Mouse (Mus musculus) embryonic facial prominence, embryonic 13.5 days (tissue): ENCODE results near the gene Gpc2. TPM values are rescaled to one million over a fixed set of nuclear protein-coding genes. Genes with fewer than 3 reads are reported as not detected.

Experiments used
- ATAC-seq: fragments of 200-750 bp; cut with Nextera tagmentation; 2 replicates; pipeline ENCODE4 v1.8.0; 2017; ENCODE audit warnings: low read depth; ENCODE audit not compliant: insufficient number of reproducible peaks, insufficient read depth, low FRiP score, low TSS enrichment
- H3K27ac ChIP-seq: fragments of 300-500 bp; sonication (generic); 2 replicates; pipeline ENCODE4 v1.5.1; 2015; ENCODE audit warnings: moderate library complexity, mild to moderate bottlenecking, inconsistent platforms
- H3K27me3 ChIP-seq: fragments of 300-500 bp; sonication (generic); 2 replicates; pipeline ENCODE4 v1.6.1; 2015; ENCODE audit warnings: mild to moderate bottlenecking, inconsistent platforms
- H3K36me3 ChIP-seq: fragments of 300-500 bp; sonication (generic); 2 replicates; pipeline ENCODE4 v1.6.1; 2015; ENCODE audit warnings: mild to moderate bottlenecking, inconsistent platforms
- H3K4me1 ChIP-seq: fragments of 300-500 bp; sonication (generic); 2 replicates; pipeline ENCODE4 v1.6.1; 2015; ENCODE audit warnings: inconsistent platforms
- H3K4me2 ChIP-seq: fragments of 300-500 bp; sonication (generic); 2 replicates; pipeline ENCODE4 v1.6.1; 2015; ENCODE audit warnings: moderate library complexity, mild to moderate bottlenecking, inconsistent platforms
- H3K4me3 ChIP-seq: fragments of 300-500 bp; sonication (generic); 2 replicates; pipeline ENCODE4 v1.5.1; 2015; ENCODE audit warnings: mild to moderate bottlenecking, inconsistent platforms
- H3K9ac ChIP-seq: fragments of 300-500 bp; sonication (generic); 2 replicates; pipeline ENCODE4 v1.6.1; 2015; ENCODE audit warnings: mild to moderate bottlenecking, inconsistent platforms
- H3K9me3 ChIP-seq: fragments of 300-500 bp; sonication (generic); 2 replicates; pipeline ENCODE4 v1.6.1; 2016; ENCODE audit warnings: inconsistent platforms
- WGBS: fragments of 180-500 bp; shearing (Covaris S2); methylation state at CpG from one replicate; pipeline ENCODE4 v1.1.7; 2015; ENCODE audit warnings: mixed read lengths; 5-methylcytosine and 5-hydroxymethylcytosine counted together
- polyA plus RNA-seq: library from polyadenylated mRNA; unstranded; fragments of >200 nt; fragmentation: Nextera tagmentation; extraction: Ambion mirVana; gene quantifications from 2 replicates; pipeline ENCODE4 v1.2.1, GENCODE M21; 2015

The Gpc2 gene
- polyA plus RNA-seq, 1 experiment from 2014 or later = 49.1 TPM

DNA sequence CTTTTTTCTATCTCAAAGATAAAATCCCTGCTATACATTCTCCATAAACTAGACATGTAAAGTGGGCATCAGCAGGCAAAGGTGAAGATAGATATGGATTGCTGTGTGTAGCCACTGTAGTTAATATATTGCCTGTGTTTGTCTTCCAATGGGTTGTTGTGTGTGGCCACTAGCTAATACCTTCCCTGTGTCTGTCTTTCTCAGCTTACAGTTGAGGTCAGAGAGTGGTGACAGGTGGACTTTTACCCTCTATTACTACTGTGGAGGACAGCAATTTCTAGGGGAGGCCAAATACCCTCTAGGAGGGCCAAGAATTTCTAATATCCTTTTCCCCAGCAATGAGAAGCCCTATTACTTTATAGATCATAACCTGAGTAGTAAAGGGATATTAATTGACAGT is 45.6 kb downstream of the Gpc2 start:
- no peak overlapping the region for H3K27ac ChIP-seq

DNA sequence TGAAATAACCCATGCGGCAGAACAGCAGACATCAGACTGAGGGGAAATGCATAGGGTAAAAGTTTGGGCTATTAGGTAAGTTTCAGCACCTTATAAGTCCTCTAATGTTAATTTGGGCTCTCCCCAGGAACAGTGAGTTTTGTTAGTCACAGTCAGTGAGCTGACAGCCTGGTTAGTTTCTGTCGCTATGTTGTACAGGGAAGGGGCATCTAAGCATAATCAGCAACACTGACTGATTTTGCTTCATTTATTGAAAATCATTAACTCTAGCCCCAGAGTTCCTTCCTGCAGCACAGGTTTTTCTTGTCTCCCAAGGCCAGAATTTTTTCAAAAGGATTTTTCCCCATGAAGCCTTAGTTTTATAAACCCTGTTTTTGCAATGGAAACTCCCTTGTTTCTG is 46.0 kb downstream of the Gpc2 start:
- WGBS = 80% methylated on average over 2 of the region's 2 CpGs
- no peak for ATAC-seq
- Histone ChIP-seq H3K27me3 (no peaks in the 10 kb centered on the region), H3K4me3 (no peak overlapping the region), H3K27ac (no peak overlapping the region), H3K9me3 (no peaks in the 10 kb centered on the region), H3K4me2 (no peak overlapping the region), H3K36me3 (no peaks in the 10 kb centered on the region), H3K4me1 (no peaks in the 10 kb centered on the region), H3K9ac (no peak overlapping the region)

More for the DNA sequence above, 45.6 kb downstream of the Gpc2 start:
- H3K4me3 ChIP-seq = no peak overlapping the region
- H3K4me2 ChIP-seq = no peak overlapping the region
- no peaks in the 10 kb centered on the region for H3K27me3 ChIP-seq
- no peak overlapping the region for H3K9ac ChIP-seq
- no peak for ATAC-seq
- no peaks in the 10 kb centered on the region for H3K4me1 ChIP-seq
- H3K9me3 ChIP-seq = no peaks in the 10 kb centered on the region
- no peaks in the 10 kb centered on the region for H3K36me3 ChIP-seq

DNA sequence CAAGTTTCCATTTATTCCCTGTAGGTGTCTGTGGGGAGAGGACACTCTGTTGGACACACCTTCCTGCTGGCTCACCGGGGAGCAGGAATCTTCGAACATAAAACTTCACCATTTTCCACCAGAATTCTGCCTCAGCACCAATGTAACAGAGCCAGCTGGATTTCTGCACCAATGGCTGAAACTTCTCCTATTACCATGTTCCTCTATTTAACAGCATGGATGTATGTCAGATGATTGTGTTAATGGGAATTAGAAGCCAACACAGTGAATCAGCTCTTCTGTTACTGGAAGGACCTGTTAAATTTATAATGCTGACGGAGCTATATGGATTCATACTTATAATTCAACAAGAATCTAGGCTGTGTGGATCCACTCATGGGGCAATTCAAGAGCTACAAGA is 50.3 kb downstream of the Gpc2 start:
- Histone ChIP-seq H3K27ac (no peak overlapping the region), H3K27me3 (no peaks in the 10 kb centered on the region), H3K4me1 (no peaks in the 10 kb centered on the region), H3K9ac (no peak overlapping the region), H3K9me3 (no peaks in the 10 kb centered on the region), H3K36me3 (no peaks in the 10 kb centered on the region), H3K4me3 (no peak overlapping the region), H3K4me2 (no peak overlapping the region)
- no peak for ATAC-seq
- WGBS = 86% methylated on average over 3 of the region's 3 CpGs

GRCm38 (mm10) chr5:138228026-138228425 is 51.8 kb downstream of the Gpc2 start:
- Histone ChIP-seq H3K4me1 (no peaks in the 10 kb centered on the region), H3K4me3 (no peak overlapping the region), H3K36me3 (no peaks in the 10 kb centered on the region), H3K4me2 (no peak overlapping the region), H3K9me3 (no peaks in the 10 kb centered on the region), H3K9ac (no peak overlapping the region), H3K27ac (no peak overlapping the region), H3K27me3 (no peaks in the 10 kb centered on the region)
- ATAC-seq = no peak
- WGBS = 52% methylated on average over 3 of the region's 3 CpGs

DNA sequence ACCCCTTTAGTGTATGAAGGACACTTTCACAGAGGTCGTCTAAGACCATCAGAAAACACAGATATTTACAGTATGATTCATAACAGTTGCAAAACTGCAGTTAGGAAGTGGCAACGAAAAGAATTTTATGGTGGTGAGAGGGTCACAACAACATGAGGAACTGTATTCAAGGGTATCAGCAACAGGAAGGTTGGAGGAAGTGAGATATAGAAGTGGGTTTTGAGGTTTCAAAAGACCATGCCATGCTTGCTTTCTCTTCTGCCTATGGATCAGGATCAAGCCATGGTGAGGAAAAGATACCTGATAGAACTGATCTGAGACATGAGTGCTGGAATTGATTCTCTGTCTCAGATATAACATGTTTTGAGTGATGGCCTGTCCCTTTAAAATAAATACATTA is 52.4 kb downstream of the Gpc2 start:
- WGBS = 67% methylated on average over 2 of the region's 2 CpGs
- H3K27me3 ChIP-seq = no peaks in the 10 kb centered on the region
- H3K36me3 ChIP-seq = no peaks in the 10 kb centered on the region
- H3K27ac ChIP-seq = no peak overlapping the region
- H3K4me1 ChIP-seq = no peaks in the 10 kb centered on the region
- H3K4me2 ChIP-seq = no peak overlapping the region
- no peaks in the 10 kb centered on the region for H3K9me3 ChIP-seq
- no peak overlapping the region for H3K4me3 ChIP-seq
- no peak for ATAC-seq
- no peak overlapping the region for H3K9ac ChIP-seq

GRCm38 (mm10) chr5:138226491-138226890 is 53.3 kb downstream of the Gpc2 start:
- WGBS = 77% methylated on average over 4 of the region's 4 CpGs
- Histone ChIP-seq H3K36me3 (no peaks in the 10 kb centered on the region), H3K9ac (no peak overlapping the region), H3K27ac (no peak overlapping the region), H3K4me3 (no peak overlapping the region), H3K27me3 (no peaks in the 10 kb centered on the region), H3K4me1 (no peaks in the 10 kb centered on the region), H3K9me3 (no peaks in the 10 kb centered on the region), H3K4me2 (no peak overlapping the region)
- no peak for ATAC-seq

- WGBS = 56% methylated on average over 2 of the region's 2 CpGs
- H3K9ac ChIP-seq = no peak within 1 kb of the TSS
These were observed 54.1 kb downstream of the Gpc2 start, which contains the start of gene Nxpe5 for GRCm38 (mm10) chr5:138225700-138226099. Gene Nxpe5, plus strand, starts transcription at chr5:138225898.

More at GRCm38 (mm10) chr5:138225700-138226099, 54.1 kb downstream of the Gpc2 start, which contains the start of gene Nxpe5:
- Histone ChIP-seq H3K27me3 (no peaks in the 10 kb centered on the region), H3K4me2 (no peak within 1 kb of the TSS), H3K36me3 (no peaks in the 10 kb centered on the region), H3K4me1 (no peaks in the 10 kb centered on the region), H3K27ac (no peak within 1 kb of the TSS), H3K4me3 (no peak within 1 kb of the TSS), H3K9me3 (no peaks in the 10 kb centered on the region)
- no peak for ATAC-seq

Other genes starting within 250 kb of the Gpc2 start
- gene Smok3c, start 226.8 kb downstream of the Gpc2 start, polyA plus RNA-seq = not detected in 2 replicates
- 21.6 and 23.3 TPM in 2 replicates for gene Zkscan1, start 194.9 kb downstream of the Gpc2 start, polyA plus RNA-seq
- 70.7 and 71.3 TPM in 2 replicates for gene Zscan21, start 163.1 kb downstream of the Gpc2 start, polyA plus RNA-seq
- gene Zfp113, start 124.3 kb downstream of the Gpc2 start, polyA plus RNA-seq = 24.0 and 24.4 TPM in 2 replicates
- gene Cops6, start 118.9 kb downstream of the Gpc2 start, polyA plus RNA-seq = 308 and 342 TPM in 2 replicates
- 35.7 and 37.5 TPM in 2 replicates for gene Ap4m1, start 108.0 kb downstream of the Gpc2 start, polyA plus RNA-seq
- 191 and 201 TPM in 2 replicates for gene Mcm7, start 107.6 kb downstream of the Gpc2 start, polyA plus RNA-seq
- gene Taf6, start 92.6 kb downstream of the Gpc2 start, polyA plus RNA-seq = 94.2 and 101 TPM in 2 replicates
- 67.5 and 69.8 TPM in 2 replicates for gene Cnpy4, start 92.5 kb downstream of the Gpc2 start, polyA plus RNA-seq
- gene Mblac1, start 85.7 kb downstream of the Gpc2 start, polyA plus RNA-seq = 9.0 and 9.3 TPM in 2 replicates
- not detected in 2 replicates for gene Nxpe5, start 54.1 kb downstream of the Gpc2 start, polyA plus RNA-seq
- 61.2 and 63.5 TPM in 2 replicates for gene Lamtor4, start 24.5 kb downstream of the Gpc2 start, polyA plus RNA-seq
- gene BC037034, start 16.0 kb downstream of the Gpc2 start, polyA plus RNA-seq = 5.8 and 9.0 TPM in 2 replicates
- gene Gal3st4, start 7.2 kb downstream of the Gpc2 start, polyA plus RNA-seq = 3.7 and 4.2 TPM in 2 replicates
- 0.23 and 0.24 TPM in 2 replicates for gene Gm43720, start within 50 bp of the Gpc2 start, polyA plus RNA-seq
- 6.2 and 6.9 TPM in 2 replicates for gene Stag3, start 235 bp upstream of the Gpc2 start, polyA plus RNA-seq
- gene Pvrig, start 62.0 kb upstream of the Gpc2 start, polyA plus RNA-seq = not detected in 2 replicates
- 56.7 and 64.1 TPM in 2 replicates for gene Zfp157, start 161.5 kb upstream of the Gpc2 start, polyA plus RNA-seq